Mouse (Mus musculus) ES-Bruce4 (cell line): ENCODE measurements at regions not wholly inside any gene's neighbourhood (a gene's known extent, or its start where the extent isn't known, plus 50 kb on each side); places are given as distances from the start of the nearest gene placed in this dataset.

Experiments
- CTCF ChIP-seq: IDR thresholded peaks from one replicate; pipeline ENCODE4 v1.8.1; 2011; ENCODE audit warnings: low read depth, low read length
- POLR2A ChIP-seq: IDR thresholded peaks from one replicate; pipeline ENCODE4 v1.8.1; 2011; ENCODE audit warnings: low read length; ENCODE audit not compliant: insufficient read depth

DNA sequence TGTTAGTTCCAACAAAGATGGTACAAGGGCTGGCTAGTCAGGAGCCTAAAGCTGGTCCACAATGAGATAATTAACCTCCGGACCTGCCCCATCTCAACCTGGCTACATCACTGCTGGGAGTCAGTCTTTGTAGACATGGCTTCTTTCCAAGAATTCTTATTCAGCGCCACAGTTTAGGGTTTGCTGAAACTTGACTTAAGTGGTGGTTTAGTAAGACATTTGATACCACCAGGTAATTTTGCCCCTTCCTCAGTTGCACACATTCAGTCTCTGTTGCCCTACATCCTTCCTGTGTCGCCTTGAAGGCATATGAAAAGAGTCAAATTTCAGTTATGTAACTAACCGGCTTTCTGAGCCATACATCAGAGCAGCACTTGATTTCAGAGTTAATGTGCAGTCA, 266.4 kb downstream of the Usp25 start:
- TF ChIP-seq CTCF (no peak), POLR2A (no peak)
